Mouse (Mus musculus) liver, postnatal 0 days (tissue): ENCODE data around the gene Lpin2.
A peak's percentile ranks its signal among the peaks of the same experiment; 100 is the strongest.

Experiments
- CTCF ChIP-seq: sonication (generic); IDR thresholded peaks from 2 replicates; pipeline ENCODE4 v1.5.1; 2016; ENCODE audit warnings: antibody characterized with exemption, low read depth
- EP300 ChIP-seq: IDR thresholded peaks from 2 replicates; pipeline ENCODE4 v1.6.1; 2016; ENCODE audit warnings: antibody characterized with exemption, low read depth, mild to moderate bottlenecking

- no peak for TF ChIP-seq CTCF
- TF ChIP-seq EP300, result peak; percentile 89
These were observed 17.4 kb upstream of the Lpin2 start for GRCm38 (mm10) chr17:71164991-71165390.
